Mouse (Mus musculus): ENCODE measurements around the gene Clasrp.

- TF ChIP-seq CTCF (IDR thresholded peaks at IDR 0.05), result no peak
- TF ChIP-seq POLR2A (IDR thresholded peaks at IDR 0.05; ENCODE audit: insufficient read depth, low read depth, low read length), result no peak
These were observed 23.4 kb upstream of the Clasrp start for GRCm38 (mm10) chr7:19627721-19628120.
